Mouse (Mus musculus) ES-E14 (cell line): ENCODE data around the gene Olfr316.
"Not testable (repeated sequence)": the region's sequence is repeated elsewhere in the genome, so short reads cannot be mapped to it uniquely, and the experiment has no call there.

Experiments used
- HCFC1 ChIP-seq: IDR thresholded peaks from 2 replicates; pipeline ENCODE4 v1.6.1; 2012; ENCODE audit warnings: low read length, inconsistent platforms, borderline replicate concordance; ENCODE audit not compliant: insufficient read depth
- ZC3H11A ChIP-seq: IDR thresholded peaks from 2 replicates; pipeline ENCODE4 v1.6.1; 2012; ENCODE audit warnings: low read depth, mild to moderate bottlenecking, inconsistent platforms, low read length, borderline replicate concordance

DNA sequence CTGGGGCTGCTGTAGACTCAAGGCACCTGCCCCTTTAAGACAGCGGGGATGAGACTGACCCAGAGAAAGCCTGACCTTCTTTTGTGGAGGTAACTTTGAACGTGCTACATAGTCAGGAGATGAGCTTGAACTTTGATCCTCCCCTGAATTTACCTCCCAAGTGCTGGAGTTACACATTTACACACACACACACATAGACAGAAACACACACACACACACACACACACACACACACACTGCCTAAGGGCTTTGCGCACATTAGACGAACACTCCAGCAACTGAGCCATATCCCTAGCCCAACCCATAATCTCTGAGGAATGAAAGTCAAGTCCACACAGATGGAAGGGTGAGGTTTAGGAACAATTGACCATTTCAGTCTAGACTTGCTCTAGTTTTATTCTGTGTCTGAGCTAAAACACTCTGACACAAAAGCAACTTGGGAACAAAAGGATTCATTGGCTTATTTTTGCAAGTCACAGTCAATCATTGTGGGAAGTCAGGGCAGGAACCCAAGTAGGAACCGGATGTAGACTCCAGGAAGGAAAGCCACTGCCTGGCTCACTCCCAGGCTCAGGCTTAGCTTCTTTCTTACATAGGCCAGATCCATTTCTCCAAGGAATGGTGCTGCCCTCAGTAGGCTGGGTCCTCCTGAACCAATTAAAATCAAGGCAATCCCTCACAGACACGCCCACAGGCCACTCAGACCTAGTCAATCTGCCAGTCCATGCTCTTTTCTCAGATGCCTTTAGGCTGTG, 24.5 kb upstream of the Olfr316 start:
- not testable (repeated sequence) for TF ChIP-seq HCFC1, ZC3H11A
